Mouse (Mus musculus) erythroid progenitor cell, adult 5-6 weeks (primary cell): Measurements from ENCODE around the gene Haus6. TPM values are rescaled to one million over a fixed set of nuclear protein-coding genes. Genes with fewer than 3 reads are reported as not detected.

ENCODE experiments used
- ATAC-seq: replicated peaks from 2 replicates; pipeline ENCODE4 v1.8.0; 2016; ENCODE audit warnings: moderate number of reproducible peaks, mild to moderate bottlenecking, moderate TSS enrichment, inconsistent platforms; ENCODE audit not compliant: poor library complexity, low FRiP score, severe bottlenecking
- total RNA-seq, 2 experiments: library from RNA; stranded (forward) in 1 of 2; stranded (reverse) in 1 of 2; fragments of 150-400 nt in 1 of 2; fragments of 186-747, 209-891 nt in 1 of 2; gene quantifications; 2 replicates each; pipeline versions ENCODE4 v1.2.3 to v1.2.4; 2015 to 2017; ENCODE audit warnings: low replicate concordance in 2 of 2

The Haus6 gene
- total RNA-seq, 2 experiments from 2014 or later, result 16.9 to 19.3 TPM

GRCm38 (mm10) chr4:86576120-86576541 is 35.7 kb downstream of the Haus6 start:
- 0 out of 2 replicates have a peak, but pooled peaks have one; percentile 6 for ATAC-seq

- ATAC-seq, result peak; percentile 97
Observed at GRCm38 (mm10) chr4:86575283-86575983, 36.4 kb downstream of the Haus6 start, which contains the start of gene Rraga. Gene Rraga (plus strand): TSS chr4:86575668.

- ATAC-seq, result no peak; the same call in 1 of the 2 replicates
Observed at GRCm38 (mm10) chr4:86574939-86575282, 36.9 kb downstream of the Haus6 start.

GRCm38 (mm10) chr4:86561061-86561460 is 50.8 kb downstream of the Haus6 start:
- ATAC-seq, result no peak

- ATAC-seq, result no peak
Observed at GRCm38 (mm10) chr4:86559006-86559405, 52.8 kb downstream of the Haus6 start.

GRCm38 (mm10) chr4:86558228-86558627 is 53.6 kb downstream of the Haus6 start, which contains the start of gene Saxo1:
Gene Saxo1 (minus strand): TSS chr4:86558328.
- no peak for ATAC-seq

- no peak for ATAC-seq
Observed at GRCm38 (mm10) chr4:86557371-86557770, 54.5 kb downstream of the Haus6 start.

- no peak for ATAC-seq
Observed at GRCm38 (mm10) chr4:86555035-86555707, 56.7 kb downstream of the Haus6 start.

GRCm38 (mm10) chr4:86548332-86548731 is 63.5 kb downstream of the Haus6 start:
- no peak for ATAC-seq

GRCm38 (mm10) chr4:86545615-86546014 is 66.2 kb downstream of the Haus6 start:
- ATAC-seq, result no peak

GRCm38 (mm10) chr4:86543999-86544398 is 67.9 kb downstream of the Haus6 start:
- no peak for ATAC-seq

- ATAC-seq, result no peak
Observed at GRCm38 (mm10) chr4:86541573-86541972, 70.3 kb downstream of the Haus6 start.

GRCm38 (mm10) chr4:86538936-86539335 is 72.9 kb downstream of the Haus6 start:
- no peak for ATAC-seq

GRCm38 (mm10) chr4:86537972-86538371 is 73.9 kb downstream of the Haus6 start:
- ATAC-seq, result no peak

GRCm38 (mm10) chr4:86534091-86534481 is 77.8 kb downstream of the Haus6 start:
- ATAC-seq, result no peak

- ATAC-seq, result no peak
Observed at GRCm38 (mm10) chr4:86533406-86534090, 78.3 kb downstream of the Haus6 start.

GRCm38 (mm10) chr4:86529161-86529560 is 82.7 kb downstream of the Haus6 start:
- no peak for ATAC-seq
